Mouse (Mus musculus): ENCODE results near the gene Itgb4.

Gene Itgb4

DNA sequence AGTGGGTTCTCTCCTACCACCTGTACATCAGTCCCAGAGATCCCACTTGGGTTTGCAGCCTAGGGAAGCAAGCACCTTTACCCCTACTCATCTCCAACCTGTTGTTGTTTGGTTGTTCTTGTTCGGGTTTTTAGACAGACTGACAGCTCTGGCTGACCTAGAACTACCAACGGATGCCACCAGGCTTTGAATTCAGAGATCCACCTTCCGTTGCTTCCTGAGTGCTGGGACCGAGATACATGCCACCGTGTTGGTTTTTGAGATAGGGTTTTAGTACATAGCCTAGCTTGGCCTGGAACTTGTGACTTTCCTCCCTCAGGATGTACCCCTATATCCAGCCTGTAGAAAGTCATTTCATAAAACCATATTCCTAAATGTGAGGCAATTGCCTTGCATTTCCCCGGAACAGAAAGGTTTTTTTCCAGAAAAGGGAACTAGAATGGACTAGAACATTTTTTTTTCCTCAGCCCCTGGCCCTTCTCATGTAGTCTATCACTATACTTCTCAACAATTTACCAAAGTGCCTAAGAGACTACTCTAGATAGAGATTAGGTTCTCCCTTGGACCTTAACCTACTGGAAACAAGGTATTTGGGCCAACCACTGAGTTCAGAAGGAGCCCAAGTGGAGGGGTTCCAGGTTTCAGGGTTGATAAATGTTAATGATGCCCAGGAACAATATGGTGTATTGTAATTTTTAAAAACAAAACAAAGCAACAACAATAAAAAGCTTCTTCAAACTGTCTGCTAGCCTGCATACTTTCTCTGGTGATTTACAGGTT lies 54.8 kb downstream of the Itgb4 start:
- no peak for DNase-seq

DNA sequence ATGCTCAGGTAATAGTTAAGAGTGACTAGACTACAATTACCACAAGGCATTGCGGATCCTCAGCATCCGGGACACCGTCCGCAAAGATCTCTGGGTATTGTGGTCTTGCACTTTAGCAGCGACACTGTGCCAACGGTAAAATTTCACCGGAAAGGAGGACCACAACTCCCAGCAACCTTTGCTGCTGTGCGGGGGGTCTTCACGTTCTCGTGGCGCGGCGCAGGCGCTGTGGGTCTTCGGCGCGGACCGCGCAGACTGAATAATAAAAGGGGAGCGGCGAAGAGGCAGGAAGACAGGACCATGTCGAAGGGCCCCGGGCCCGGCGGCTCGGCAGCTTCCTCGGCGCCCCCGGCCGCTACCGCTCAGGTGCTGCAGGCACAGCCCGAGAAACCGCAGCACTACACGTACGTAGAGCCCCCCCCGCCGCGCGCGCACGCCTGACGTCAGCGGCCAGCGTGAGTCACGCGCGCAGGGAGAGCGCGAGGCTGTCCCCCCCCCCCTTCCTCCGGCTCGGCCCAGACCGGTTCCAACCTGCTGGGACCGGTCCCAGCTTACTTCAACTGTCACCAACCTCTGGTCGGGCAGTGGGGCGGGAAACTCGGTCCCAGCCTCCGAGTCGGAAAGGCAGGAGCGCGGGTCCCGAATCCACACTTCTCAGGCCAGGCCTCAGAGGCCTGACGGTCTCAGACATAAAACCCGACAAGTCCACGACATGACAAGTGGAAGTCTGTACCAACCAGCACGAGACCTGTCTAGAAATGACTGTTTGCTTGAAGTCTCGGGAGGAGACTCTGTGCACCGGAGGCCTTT lies 55.8 kb downstream of the Itgb4 start, which contains the start of gene Unk:
Unk (plus strand) TSS at position 235 of the 810 bp plus-strand sequence.
- peak; percentile 96 for DNase-seq

DNA sequence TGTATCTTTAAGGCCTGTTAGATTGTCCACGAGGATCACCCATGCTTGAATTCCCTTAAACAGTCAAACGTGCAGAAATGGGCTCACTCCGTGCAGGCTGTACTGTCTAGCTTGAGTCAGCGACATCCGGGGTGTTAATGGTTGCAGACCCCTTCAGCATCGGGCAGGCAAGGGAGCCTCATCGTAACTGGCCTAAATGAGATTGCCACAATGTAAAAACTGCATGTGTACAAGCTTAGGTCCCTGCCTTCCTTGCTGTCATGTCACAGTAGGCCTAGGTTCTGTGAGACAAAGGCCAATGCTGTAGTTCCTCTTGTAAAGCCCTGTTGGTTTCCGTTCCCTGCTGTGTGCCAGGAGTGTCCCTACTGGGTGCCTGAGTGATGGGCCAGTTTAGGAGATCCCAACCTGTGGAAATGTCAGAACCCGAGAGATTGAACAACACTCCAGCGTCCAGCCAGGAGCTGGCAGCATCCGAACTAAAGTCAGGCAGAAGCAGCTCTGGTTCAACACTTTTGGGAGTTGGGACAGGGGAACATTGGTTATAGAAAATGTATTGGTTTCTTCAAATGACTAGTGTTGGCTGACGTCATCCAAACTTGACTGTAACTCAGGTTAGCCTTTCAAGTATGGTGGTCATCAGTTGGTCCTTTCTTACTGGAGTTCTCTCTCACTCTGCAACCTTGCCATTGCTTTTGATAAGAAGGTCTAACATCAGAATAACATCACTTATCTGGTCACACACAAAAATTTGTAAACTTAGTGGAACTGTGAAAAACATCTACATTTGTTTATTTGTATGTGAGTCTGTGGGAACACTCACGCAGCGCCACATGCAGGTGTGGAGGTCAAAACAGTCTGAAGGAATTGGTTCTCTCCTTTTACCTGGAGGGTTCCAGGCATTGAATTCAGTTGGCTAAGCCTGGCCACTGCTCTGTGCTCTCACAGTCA lies 56.7 kb downstream of the Itgb4 start:
- no peak for DNase-seq

DNA sequence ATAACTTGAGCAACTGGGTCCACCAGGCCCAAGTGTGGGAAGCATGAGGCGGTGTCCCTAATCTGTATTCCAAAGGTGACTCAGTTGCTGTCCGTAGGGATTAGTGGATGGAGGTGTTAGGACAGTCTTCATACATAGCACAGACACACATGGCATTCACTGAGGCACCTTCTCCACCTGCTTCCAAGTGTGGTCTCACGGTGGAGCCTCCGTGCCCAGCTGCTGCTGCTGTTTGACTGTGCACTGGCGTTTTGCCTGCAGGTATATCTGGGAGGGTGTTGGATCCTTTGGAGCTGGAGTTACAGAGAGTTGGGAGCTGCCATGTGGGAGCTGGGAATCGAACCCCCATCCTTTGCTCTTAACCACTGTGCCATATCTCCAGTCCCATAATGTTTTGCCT lies 60.1 kb downstream of the Itgb4 start:
- no peak for DNase-seq

DNA sequence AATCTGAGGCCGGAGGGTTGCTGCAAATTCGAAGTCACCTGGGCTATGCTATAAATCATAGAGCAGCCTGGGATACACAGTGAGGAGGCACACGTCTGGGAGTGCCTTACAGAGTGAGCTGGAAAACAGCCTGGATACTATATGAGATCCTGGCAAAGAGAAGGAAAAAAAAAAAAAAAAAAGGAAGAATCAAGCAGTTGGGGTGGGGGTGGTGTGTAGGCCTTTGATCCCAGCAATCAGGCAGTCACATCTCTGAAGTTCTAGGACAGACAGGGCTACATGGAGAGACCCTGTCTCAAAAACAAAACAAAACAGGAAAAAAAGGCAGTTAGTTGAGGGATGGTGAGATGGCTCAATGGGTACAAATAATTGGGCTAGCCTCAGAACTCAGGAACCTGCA lies 62.2 kb downstream of the Itgb4 start:
- DNase-seq, result no peak

DNA sequence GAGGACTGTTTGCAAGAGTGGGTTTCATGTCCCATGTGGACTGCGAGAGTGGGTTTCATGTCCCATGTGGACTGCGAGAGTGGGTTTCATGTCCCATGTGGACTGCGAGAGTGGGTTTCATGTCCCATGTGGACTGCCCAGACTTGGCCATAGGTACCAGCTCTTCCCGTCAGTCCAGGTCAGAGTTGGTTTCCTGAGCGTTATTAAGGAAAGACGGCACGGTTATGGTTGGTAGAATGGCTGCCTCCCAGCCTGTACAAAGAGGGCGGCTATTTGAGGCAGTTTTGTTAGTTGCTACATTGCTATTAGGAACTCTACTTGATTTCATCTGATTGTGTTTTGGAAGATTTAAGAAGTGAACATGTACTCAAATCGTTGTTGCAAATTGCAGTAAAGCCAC lies 63.3 kb downstream of the Itgb4 start:
- no peak for DNase-seq

DNA sequence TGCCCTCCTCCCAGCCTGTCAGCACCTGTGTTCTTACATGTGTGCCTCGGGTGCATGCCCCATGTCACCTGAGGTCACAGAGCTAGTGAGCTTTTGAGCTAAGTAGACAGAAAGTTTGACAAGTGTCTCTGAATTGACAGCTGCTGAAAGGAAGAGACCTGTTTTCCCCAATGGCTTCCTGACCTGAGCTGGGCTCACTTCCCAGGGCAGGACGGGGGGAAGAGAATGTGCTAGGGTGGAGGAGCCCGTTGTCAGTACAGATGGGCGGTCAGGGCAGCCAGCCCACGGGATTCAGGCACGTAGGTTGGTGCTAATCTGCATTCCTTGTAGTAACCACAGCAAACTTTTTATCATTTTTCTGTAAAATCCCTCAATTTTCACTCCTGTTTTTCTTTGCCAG lies 66.1 kb downstream of the Itgb4 start:
- DNase-seq, result no peak

DNA sequence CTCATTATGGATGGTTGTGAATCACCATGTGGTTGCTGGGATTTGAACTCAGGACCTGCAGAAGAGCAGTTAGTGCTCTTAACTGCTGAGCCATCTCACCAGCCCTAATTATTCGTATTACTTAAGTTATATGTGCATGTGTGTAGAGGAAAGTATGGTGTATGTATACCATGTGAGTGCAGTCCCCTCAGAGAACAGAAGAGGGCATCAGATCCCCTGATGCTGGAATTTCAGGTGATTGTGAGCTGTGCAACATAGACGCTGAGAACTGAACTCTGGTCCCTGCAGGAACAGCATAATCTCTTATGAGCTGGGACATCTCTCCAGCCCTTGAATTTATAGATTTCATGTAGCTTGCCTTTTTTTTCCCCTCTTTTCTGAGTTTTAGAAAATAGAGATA lies 67.3 kb downstream of the Itgb4 start:
- DNase-seq, result no peak

DNA sequence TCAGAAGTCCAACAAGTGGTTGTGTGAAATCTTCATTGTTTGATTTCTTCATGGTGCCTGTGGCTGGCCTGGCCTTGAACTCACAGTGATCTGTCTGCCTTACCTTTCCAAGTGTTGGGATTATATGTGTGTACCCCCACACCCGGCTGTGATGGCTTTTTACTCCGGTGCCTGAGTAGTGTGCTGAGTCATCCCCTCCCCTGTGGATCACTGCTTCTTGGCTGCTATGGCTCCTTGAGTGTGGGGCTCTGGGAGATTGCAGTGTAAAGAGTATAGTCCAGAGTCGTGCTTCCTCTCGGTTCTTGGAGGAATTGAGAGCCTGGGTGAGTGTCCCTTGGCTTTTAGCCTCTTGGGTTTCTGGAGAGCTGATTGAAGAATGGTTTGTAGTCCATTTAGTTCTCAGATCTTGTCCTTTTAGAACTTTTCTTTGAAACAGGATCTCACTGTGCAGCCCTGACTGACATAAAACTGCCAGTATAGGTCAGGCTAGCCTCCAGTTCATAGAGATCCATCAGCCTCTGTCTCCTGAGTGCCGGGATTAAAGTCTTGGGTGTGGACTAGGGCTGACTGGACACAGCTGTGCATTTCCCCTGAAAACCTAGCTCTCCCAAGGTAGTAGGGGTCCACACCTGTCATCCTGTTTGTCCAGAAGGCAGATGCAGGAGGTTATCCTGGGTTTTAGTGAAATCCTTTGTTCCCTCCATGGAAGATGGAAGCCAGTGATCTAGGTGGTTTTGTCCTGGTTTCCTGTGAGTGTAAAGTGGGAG lies 68.0 kb downstream of the Itgb4 start:
- DNase-seq, result no peak

DNA sequence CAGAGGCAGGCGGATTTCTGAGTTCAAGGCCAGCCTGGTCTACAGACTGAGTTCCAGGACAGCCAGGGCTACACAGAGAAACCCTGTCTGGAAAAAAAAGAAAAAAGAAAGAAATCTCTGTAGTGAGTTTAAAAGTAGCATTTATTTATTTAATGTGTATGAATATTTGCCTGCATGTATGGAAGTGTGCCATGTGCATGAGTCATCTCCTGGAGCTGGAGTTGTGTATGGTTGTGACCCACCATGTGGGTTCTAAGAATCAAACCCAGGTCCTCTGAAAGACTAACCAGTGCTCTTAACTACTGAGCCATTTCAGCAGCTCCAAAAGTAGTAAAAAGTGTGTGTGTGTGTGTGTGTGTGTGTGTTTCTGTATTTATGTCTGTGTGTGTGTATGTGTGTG lies 68.8 kb downstream of the Itgb4 start:
- DNase-seq, result no peak

DNA sequence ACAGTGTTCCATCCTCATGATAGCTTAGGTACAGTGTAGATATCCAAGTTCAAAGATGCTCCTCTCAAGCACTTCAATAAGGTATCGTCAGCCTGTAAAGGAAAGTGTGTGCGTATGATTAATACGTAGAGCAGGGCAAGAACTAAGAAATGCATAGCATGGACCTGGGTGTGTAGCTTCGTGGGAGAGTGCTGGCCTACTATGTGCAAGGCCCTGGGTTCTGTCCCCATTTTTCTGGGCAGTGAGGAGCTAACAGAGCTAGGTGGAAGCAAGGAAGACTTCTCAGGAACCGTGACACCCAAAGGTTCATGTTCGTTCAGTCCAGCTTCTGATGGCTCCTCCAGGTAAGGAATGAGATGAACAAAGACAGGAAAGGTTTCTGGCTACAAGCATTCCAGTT lies 70.7 kb downstream of the Itgb4 start:
- no peak for DNase-seq

DNA sequence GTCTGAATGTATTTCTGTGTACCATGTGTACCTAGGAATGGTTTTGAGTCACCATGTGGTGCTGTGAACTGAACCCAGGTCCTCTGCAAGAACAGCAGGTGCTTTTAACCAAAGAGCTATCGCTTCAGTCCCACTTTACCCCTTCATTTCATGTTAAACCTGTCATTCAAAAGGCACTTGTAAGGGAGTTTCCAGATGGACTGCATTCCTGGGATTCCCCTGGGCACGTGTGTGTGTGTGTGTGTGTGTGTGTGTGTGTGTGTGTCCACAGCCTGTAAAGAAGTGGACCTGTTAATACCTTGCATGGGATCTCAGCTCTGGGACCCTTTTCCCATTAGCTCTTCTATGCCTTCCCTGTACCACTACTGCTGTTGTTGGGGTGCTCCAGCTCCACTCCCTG lies 75.1 kb downstream of the Itgb4 start:
- DNase-seq, result no peak

DNA sequence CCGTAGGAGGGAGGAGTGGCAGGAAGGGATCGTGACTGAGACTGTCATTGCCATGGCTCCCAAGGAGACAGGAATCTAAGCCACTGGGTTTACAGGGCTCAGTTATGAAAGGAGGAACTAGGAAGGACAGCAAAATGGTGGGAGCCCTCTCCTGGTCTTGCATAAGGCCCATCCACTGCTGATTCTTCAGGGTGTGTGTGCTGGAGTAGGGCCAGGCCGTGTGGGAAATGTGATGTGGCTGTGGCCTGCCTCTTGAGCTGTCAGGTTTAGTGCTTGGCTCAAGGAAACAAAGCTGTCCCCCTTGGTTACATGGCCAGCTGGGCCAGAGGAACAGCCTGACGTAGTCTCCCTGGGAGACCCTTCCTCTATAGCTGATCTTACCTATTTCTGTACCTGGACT lies 75.7 kb downstream of the Itgb4 start:
- no peak for DNase-seq

DNA sequence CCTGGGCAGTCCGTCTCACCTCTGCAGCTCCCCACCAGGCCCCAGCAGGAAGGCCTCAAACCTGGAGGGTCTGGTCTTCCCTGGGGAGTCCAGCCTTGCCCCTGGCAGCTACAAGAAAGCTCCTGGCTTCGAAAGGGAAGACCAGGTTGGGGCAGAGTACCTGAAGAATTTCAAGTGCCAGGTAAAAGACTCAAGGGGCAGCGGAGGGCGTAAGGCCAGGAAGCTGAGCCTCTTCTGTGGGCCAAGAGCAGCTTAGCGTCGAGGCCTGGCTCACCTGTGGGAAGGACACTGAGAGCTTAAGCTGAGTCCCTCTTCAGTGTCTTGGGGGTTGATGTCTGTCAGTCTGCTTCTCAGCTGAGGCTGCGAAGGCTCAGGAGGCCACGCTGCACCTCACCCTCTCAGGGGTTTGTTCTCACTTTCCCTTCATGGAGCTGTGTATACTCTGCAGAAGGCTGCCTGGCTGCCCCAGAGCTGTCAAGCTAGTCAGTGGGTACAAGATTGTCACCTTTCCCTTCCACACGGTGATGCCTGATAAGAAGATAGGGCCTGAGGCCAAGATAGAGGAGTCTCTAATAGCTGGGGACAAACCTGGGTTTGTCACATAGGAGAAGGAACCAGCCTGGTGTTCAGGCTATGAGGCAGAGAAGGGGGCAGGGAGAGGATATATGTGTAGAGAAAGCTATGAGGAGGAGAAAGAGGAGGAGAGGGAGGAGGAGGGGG lies 79.2 kb downstream of the Itgb4 start:
- DNase-seq, result no peak

DNA sequence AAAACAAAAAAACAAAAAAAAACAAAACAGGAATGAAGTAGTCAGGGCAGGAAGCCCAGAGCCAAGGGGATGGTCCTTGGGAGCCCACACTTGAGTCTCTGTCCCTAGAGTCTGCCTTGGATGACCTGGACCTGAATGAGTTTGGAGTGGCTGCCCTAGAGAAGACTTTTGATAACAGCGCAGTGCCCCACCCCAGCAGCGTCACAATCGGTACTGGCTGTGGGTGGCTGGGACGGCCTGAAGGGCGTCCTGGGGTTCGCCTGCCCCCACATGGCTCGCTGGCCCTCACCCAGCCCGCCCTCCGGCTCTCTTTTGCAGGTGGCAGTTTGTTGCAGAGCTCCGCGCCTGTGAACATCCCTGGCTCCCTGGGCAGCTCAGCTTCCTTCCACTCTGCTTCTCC lies 81.4 kb downstream of the Itgb4 start:
- DNase-seq, result no peak

DNA sequence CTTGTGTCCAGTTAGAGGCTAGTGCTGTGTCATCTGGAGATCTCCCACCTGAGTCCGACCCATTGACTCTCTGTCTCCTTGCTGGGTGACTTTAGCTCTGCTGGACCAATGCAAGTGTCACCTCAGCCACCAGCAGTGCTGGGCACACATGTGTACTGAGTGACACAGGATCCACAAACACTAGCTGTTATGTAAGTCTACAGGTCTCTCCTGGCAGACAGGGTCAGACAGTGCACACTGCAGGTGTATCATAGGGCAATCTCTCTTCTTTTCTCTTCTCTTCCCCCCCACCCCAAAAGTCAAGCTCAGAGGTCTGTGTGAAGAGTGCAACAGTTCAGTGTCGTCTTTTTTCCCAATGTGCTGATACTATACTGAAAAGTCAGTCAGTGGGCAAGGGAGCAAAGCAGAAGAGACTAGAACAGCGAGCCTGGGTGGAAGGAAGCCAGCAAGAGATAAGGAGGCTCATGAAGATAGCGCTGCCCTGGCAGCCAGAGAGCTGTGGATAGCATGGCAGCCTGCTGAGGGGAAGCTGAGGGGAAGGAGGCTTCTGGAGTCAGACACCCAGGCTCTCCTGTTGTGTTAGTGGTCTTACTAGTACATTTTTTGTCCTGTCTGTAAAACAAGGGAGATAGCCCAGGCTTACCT lies 82.8 kb downstream of the Itgb4 start:
- no peak for DNase-seq
